Comparison of ENCODE assay signal across 7 mouse cellular contexts in the genomic region with DNA sequence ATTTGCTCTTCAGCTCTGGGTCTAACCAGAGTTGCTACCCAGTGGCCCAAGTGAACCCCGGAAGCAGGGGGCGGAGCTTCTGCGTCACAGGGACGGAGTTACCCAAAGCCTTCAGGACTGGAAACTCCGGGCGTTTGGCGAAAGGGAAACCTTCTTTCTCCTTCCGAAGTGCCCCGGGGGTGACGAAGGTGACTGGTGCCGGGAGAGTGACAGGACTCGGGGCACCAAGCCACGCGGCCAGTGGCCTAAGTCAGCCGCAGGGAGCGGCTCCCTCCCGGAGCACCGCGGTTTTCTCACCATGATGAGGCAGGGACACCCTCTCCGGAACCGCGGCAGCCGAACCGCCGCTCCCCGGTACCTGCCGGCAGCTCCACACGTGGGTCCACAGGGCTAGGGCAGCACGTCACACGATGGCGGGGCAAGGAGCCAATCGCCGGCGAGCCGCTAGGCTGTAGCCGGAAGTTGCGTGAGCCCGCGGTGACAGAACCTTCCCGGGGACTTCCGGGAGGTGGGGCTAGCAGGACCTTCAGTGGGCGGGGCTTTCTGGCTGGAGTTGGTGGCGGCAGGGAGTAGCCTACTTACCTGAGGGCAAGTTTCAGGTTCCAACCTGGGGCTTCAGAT. TPM values are rescaled to one million over a fixed set of nuclear protein-coding genes. Genes with fewer than 3 reads are reported as not detected.
DNase-seq lines count a peak whose midpoint lies in the region; ATAC-seq lines count a peak whose summit lies in the region.

A gene (minus strand): TSS at position 438 of the 621 bp plus-strand sequence.

- peak; percentile 99 for ATAC-seq in embryonic facial prominence, embryonic 11.5 days (replicated peaks; ENCODE audit: insufficient number of reproducible peaks, low FRiP score, low TSS enrichment, low read depth)
- ATAC-seq in granulocyte monocyte progenitor cell, adult 5-6 weeks (replicated peaks; ENCODE audit: poor library complexity, severe bottlenecking) = peak; percentile 99
- peak; percentile 100 for ATAC-seq in midbrain, embryonic 13.5 days

- H3K36me3 ChIP-seq in embryonic facial prominence, embryonic 11.5 days (replicated peaks; ENCODE audit: control insufficient read depth, insufficient read depth, low read depth, low read length) = no peaks in the 10 kb centered on the region
- peaks cover 33% of the 10 kb centered on the region for H3K36me3 ChIP-seq in limb, embryonic 10.5 days
- H3K36me3 ChIP-seq in midbrain, embryonic 13.5 days = peaks cover 22% of the 10 kb centered on the region

- peak within 1 kb of the TSS; percentile 72 for H3K4me3 ChIP-seq in embryonic facial prominence, embryonic 11.5 days (ENCODE audit: low read depth, low read length)
- H3K4me3 ChIP-seq in limb, embryonic 10.5 days = peak within 1 kb of the TSS; percentile 95
- H3K4me3 ChIP-seq in midbrain, embryonic 13.5 days (replicated peaks) = peak within 1 kb of the TSS; percentile 81

- under 1% methylated on average over 43 of the region's 43 CpGs for WGBS in embryonic facial prominence, embryonic 11.5 days
- WGBS in limb, embryonic 10.5 days = under 1% methylated on average over 43 of the region's 43 CpGs
- WGBS in midbrain, embryonic 13.5 days = under 1% methylated on average over 43 of the region's 43 CpGs

- H3K4me1 ChIP-seq in embryonic facial prominence, embryonic 11.5 days (ENCODE audit: control insufficient read depth, insufficient read depth, low read length) = no peaks in the 10 kb centered on the region
- H3K4me1 ChIP-seq in limb, embryonic 10.5 days = peaks cover 7% of the 10 kb centered on the region
- H3K4me1 ChIP-seq in midbrain, embryonic 13.5 days (replicated peaks) = peaks cover 8% of the 10 kb centered on the region

- no peak within 1 kb of the TSS for H3K27ac ChIP-seq in embryonic facial prominence, embryonic 11.5 days (replicated peaks; ENCODE audit: low read depth, low read length)
- peak within 1 kb of the TSS; percentile 86 for H3K27ac ChIP-seq in limb, embryonic 10.5 days
- peak within 1 kb of the TSS; percentile 64; the same call in 1 of the 2 replicates for H3K27ac ChIP-seq in midbrain, embryonic 13.5 days

- peak; percentile 98 for DNase-seq in adrenal gland, postnatal 14 days
- peak; percentile 96 for DNase-seq in embryonic facial prominence, embryonic 11.5 days (ENCODE audit: low spot score)
- DNase-seq in kidney, adult 11 months = peak; percentile 96
- DNase-seq in limb, embryonic 10.5 days (ENCODE audit: low spot score) = peak; percentile 94
- DNase-seq in spleen, adult 12 weeks (ENCODE audit: low spot score) = peak; percentile 86

- H3K9me3 ChIP-seq in embryonic facial prominence, embryonic 11.5 days (replicated peaks; ENCODE audit: control insufficient read depth, low read length) = no peaks in the 10 kb centered on the region
- H3K9me3 ChIP-seq in limb, embryonic 10.5 days (replicated peaks) = no peaks in the 10 kb centered on the region
- H3K9me3 ChIP-seq in midbrain, embryonic 13.5 days = no peaks in the 10 kb centered on the region

- H3K4me2 ChIP-seq in embryonic facial prominence, embryonic 11.5 days (ENCODE audit: low read depth, low read length) = peak within 1 kb of the TSS; percentile 72
- H3K4me2 ChIP-seq in midbrain, embryonic 13.5 days (replicated peaks) = peak within 1 kb of the TSS; percentile 64

- H3K9ac ChIP-seq in embryonic facial prominence, embryonic 11.5 days (replicated peaks; ENCODE audit: low read length) = peak within 1 kb of the TSS; percentile 68
- H3K9ac ChIP-seq in midbrain, embryonic 13.5 days (replicated peaks) = peak within 1 kb of the TSS; percentile 77

- no peaks in the 10 kb centered on the region for H3K27me3 ChIP-seq in embryonic facial prominence, embryonic 11.5 days (ENCODE audit: control insufficient read depth, insufficient read depth, low read length)
- H3K27me3 ChIP-seq in limb, embryonic 10.5 days (ENCODE audit: low read depth, poor library complexity, severe bottlenecking) = no peaks in the 10 kb centered on the region
- no peaks in the 10 kb centered on the region for H3K27me3 ChIP-seq in midbrain, embryonic 13.5 days

RNA-seq across cellular contexts. Expression of the gene that starts here (rescaled TPM):
- total RNA-seq in adrenal gland, postnatal 14 days (2021) = 42.7 and 50.7 TPM in 2 replicates
- polyA plus RNA-seq in embryonic facial prominence, embryonic 11.5 days (2014; fragmentation: Nextera tagmentation; extraction: Ambion mirVana) = 83.2 and 85.0 TPM in 2 replicates
- total RNA-seq in granulocyte monocyte progenitor cell, adult 5-6 weeks (2014; fragmentation: Nextera tagmentation) = 43.3 and 45.3 TPM in 2 replicates
- 67.9 and 72.2 TPM in 2 replicates for total RNA-seq in granulocyte monocyte progenitor cell, adult 5-6 weeks (2017)
- 65.3 and 68.0 TPM in 2 replicates for polyA plus RNA-seq in limb, embryonic 10.5 days (2016; fragmentation: Nextera tagmentation; extraction: Ambion mirVana)
- polyA plus RNA-seq in midbrain, embryonic 13.5 days (2015; fragmentation: Nextera tagmentation; extraction: Ambion mirVana) = 38.0 and 46.7 TPM in 2 replicates
